Mouse (Mus musculus) testis, postnatal 10 days (tissue): ENCODE results near the gene Gtf2h3.
"Not testable (repeated sequence)": the region's sequence is repeated elsewhere in the genome, so short reads cannot be mapped to it uniquely, and the experiment has no call there.

Experiments
- DNase-seq: peaks from one replicate; pipeline ENCODE4 v3.0.0; 2021; ENCODE audit warnings: low spot score

Gene Gtf2h3

DNA sequence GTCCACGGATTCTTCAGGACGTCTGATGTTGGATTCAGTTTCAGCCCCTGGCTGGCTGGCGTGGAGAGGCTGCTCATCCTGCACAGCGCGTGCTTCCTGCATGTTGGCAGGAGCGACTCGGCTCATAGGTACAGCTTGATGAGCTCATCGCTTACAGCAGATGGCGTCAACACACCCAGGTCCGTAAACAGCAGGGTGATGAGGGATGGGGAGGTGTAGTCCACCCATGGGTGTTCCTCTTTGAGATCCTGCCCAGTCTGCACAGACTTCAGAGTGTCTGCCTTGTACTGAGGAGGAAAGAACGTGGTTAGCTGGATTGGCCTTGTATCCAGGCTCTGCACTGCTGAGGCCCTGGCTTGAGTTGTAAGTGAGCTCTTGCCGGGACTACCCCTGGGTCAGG is 7.9 kb upstream of the Gtf2h3 start:
- DNase-seq: no peak

DNA sequence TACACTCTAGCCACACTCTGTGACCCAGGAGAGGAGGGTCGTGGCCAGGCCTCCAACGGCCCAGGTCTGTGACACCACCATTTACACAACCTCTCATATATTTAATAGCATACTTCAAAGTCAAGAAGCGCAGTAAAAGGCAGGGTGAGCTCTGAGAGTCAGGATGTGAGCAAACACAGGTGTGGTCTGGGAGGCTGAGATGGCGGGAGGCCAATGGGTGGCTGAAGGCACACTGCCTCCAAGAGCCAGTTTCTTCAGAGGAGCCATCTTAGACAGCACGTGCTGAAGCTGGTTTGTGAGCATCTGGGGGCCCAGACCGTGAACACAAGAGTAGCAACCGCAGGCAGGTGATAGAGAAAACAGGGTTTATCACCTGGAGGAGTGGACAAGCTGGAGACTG is 3.5 kb upstream of the Gtf2h3 start:
- no peak for DNase-seq

DNA sequence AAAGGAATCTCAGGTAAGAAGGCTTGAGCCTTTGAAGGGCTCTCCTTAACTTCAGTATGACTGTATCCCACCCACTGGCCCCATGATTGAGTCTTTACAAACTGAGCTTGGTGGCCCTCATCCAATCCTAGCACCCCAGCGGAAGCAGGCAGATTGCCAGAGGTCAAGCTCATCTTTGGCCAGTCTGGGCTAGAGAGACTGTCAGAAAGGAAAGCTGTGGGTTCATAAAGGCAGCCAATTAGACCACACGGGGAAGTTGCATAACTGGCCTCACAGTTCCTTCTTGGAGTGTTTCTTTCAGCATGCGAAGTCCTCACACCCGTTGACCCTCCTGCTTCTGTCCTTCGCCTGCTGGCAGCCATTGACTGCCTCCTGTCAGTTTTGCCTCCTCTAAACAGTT is 3.6 kb downstream of the Gtf2h3 start:
- no peak for DNase-seq

DNA sequence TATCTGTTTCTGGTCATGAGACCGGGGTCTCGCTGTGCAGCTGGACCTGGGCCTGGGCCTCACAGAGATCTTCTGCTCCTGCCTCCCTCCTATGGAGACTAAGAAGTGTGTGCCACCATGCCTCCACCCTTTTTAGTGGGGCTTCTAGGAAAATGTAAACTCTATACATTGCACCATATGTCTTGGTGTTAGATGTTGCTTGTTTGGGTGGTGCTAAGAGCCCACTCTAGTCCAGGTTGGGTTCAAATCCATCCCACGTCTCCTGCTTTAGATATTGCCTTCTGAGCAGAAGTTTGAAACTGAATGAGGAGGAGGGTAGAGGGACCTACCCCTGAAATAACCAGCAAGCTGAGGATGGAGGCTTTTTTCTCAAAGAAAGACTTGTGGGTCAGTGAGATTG is 13.8 kb downstream of the Gtf2h3 start:
- no peak for DNase-seq

DNA sequence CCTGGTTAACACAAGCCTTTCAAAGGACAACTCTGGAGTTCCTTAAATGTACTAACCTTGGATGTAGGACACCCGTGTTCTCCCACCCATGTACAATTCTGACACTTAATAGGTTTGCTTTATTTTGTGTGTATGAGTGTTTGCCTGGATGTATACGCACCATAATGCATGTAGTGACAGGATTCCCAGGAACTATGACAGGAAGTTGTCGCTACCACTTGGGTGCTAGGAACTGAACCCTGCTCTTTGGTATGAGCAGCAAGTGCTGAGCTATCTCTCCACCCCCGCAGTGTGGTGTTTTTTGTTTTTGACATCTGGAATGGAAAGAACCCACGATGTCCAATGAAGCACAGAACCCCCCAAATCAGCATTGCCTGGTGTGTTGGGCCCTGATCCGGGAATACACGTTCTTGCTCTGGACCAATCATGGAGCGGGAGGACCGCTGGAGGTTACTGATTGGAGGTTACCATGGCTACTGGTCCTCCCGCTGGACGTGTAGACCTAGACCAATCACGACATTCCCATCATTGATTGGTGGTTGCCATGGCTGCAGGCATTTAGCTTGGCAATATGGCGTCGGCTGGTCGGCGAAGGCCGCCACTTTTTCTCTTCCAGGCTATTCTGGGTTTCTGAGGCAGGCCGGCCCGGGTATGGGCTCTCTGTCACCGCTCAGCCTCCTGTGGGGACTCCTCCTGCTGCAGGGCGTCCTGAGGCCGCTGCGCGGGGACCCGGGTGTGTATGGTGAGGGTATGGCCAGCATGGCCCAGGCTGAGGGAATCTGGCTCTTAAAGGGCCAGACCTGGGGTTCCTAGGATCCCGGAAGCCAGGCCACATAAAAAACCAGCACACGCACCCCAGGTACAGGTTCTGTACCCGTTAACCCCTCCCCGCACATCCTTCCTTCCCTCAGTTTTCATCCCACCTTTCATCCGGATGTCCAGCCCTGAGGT is 19.6 kb downstream of the Gtf2h3 start:
- DNase-seq: peak; percentile 94

DNA sequence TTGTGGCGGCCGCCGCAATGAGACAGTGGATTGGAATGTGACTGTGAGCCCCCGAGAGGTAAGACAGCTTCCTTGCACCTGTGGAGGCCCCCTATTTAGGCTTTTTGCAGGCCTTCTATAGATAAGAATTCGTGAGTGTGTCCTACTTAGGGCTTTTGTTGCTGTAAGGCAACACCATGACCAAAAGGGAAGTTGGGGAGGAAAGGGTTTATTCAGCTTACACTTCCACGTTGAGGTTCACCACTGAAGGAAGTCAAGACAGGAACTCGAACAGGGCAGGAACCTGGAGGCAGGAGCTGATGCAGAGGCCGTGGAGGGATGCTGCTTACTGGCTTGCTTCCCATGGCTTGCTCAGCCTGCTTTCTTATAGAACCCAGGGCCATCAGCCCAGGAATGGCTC is 20.8 kb downstream of the Gtf2h3 start:
- not testable (repeated sequence) for DNase-seq

DNA sequence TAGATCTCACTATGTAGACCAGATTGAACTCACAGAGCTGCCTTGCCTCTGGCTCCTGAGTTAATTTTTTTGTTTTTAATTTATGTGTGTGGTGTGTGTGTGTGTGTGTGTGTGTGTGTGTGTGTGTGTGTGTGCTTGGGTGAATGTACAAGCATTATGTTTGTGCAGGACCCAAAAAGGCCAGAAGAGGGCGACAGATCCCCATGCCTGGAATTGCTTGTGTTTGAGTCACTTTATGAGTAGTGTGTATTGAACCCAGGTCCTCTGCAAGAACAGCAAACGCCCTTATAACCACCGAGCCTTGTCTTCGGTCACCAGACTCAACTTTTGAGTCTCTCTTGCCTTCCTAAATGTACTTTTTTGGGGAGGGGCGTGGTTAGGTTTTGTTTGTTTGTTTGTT is 23.4 kb downstream of the Gtf2h3 start:
- DNase-seq: peak; percentile 71

DNA sequence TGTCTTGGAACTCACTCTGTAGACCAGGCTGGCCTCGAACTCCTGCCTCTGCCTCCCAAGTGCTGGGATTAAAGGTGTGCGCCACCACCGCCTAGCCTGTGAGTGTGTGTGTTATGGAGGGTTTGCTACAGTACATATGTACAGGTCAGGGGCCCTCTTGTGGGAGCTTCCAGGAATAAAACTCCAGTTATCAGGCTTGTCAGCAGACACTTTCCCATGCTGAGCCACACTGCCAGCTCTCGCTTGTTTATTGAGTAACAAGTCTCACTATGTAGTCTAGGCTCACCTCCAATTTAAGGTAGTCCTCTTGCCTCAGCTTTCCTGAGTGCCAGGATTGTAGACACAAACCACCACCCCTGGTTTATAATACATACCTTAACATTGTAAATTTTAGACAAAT is 25.4 kb downstream of the Gtf2h3 start:
- no peak for DNase-seq

DNA sequence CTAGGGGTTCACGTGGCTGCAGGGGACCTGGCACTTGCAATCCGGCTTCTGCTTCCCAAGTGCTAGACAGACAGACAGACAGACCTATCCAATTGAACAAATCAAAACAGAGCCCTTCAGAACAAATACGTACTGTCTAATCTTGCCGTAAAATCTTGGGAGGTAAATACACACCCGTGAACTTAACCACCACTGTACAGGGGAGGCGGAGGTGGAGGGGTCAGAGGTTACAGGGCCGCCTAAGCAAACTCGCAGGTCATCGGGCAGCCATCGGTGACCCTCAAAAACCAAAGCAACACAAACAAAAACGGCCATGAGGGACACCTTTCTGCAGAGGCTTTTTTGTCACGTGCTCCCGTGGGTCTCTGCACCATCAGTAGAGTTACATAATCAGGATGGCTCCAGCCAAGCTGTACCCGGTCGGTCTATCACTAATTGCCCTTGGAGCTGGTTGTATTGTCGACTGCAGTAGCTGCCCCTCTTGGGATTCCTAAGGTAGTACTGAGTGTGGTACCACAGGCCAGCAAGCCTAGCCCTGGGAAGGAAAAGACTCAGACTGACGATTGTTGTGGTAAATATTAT is 26.2 kb downstream of the Gtf2h3 start:
- DNase-seq: no peak

DNA sequence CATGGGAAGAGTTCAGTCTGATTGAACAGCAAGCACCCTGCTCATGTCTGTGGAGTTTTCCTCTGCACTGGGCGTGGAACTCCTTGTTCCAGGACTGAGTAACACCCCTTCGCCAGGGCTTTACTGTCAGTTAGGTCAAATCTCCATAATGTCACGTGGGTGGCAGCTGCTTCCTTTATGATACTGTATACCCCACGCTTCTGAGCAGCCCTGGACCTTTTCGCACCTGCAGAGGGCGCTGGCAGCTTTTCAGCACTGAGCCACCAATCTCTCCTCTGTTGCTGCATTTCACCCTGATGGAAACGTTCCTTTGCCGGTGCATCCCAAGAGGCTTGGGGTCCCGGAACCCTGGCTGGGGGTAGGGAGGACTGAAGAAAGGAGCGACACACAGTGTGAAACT is 32.0 kb downstream of the Gtf2h3 start:
- DNase-seq: no peak

DNA sequence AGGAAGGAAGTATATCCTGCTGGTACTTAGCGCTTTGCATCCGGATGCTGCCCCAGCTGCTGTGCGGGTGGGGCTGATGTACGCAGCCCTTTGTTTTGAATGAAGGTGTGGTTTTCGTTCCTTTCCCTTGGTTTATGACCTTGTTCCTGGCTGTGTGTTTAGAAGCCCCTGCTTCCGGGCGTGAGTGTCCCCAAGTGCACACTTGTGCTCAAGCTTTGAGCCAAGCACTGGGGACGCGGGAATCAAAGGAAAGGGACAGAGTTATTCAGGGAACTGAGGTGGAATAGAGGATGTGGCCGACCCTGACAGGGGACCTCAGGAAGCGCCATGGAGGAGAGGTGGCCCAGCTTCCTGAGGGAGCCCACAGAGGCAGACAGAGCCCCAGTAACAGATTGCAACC is 35.8 kb downstream of the Gtf2h3 start:
- DNase-seq: no peak

DNA sequence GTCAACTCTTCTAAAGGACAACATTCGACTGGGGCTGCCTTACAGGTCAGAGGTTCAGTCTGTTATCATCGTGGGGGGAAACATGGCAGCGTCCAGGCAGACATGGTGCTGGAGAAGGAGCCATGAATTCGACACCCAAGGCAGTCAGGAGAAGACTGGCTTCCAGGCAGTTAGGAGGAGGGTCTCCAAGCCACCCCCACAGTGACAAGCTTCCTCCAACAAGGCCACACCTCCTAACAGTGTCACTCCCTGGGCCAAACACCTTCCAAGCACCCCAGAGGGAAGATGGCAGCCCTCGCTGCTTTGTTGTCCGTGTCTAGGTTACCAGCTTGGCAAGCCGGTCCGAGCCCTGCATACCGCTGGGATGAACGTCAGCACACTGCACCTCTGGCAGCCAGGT is 39.8 kb downstream of the Gtf2h3 start:
- DNase-seq: no peak

DNA sequence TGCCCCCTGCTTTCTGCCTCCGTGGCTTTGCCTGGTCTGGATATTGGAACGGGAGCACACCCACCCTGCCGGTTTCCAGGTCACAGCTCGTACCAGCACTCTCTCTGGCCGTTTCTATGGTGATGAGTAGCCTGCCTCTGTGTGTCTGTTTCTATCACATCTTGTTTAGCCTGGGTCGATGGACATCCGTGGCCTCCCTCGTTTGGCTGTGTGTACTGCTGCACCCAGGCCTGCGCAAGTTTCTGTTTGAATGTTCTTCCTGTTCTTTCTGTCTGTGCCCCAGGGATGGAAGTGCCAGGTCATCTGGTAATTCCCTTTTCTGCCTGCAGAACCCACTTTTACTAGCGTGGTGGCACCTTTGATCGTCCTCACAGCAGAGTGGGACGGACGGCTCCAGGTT is 42.4 kb downstream of the Gtf2h3 start:
- DNase-seq: no peak

DNA sequence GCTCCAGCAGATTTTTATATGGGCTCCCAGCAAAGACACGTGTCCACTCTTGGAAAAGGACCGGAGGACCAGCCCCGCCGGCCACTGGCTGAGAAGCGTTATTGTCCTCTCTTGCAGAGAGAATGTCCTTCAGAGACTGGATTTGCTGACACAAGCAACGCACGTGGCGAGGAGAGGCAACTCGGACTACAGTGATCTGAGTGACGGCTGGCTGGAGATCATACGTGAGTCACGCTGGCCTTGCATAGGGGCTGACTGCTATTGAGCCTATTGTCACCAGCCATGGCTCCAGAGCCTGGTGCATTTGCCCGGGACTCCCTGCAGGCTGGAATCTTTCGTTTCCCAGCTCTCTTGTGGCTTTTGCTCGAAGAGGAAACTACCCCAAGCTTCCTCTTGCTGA is 44.0 kb downstream of the Gtf2h3 start:
- DNase-seq: no peak

DNA sequence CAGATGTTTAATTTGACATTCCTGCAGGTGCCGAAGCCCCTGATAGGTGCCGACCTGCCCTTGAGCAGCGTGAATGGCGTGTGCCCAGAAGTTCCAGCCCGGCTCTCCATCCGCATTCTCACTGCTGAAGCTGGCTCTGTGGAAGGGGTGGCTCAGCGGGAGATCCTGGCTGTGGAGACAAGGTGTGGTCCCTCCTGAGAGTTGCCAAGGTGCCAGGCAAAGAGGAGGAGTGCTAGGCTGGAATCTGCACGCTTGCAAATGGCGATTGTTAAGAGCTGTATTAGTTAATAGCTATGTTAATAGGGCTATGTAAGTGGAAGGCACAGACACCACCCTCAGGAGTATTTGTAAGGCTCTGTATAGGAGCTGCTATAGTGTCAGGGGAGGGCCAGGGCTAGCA is 45.4 kb downstream of the Gtf2h3 start:
- DNase-seq: no peak

DNA sequence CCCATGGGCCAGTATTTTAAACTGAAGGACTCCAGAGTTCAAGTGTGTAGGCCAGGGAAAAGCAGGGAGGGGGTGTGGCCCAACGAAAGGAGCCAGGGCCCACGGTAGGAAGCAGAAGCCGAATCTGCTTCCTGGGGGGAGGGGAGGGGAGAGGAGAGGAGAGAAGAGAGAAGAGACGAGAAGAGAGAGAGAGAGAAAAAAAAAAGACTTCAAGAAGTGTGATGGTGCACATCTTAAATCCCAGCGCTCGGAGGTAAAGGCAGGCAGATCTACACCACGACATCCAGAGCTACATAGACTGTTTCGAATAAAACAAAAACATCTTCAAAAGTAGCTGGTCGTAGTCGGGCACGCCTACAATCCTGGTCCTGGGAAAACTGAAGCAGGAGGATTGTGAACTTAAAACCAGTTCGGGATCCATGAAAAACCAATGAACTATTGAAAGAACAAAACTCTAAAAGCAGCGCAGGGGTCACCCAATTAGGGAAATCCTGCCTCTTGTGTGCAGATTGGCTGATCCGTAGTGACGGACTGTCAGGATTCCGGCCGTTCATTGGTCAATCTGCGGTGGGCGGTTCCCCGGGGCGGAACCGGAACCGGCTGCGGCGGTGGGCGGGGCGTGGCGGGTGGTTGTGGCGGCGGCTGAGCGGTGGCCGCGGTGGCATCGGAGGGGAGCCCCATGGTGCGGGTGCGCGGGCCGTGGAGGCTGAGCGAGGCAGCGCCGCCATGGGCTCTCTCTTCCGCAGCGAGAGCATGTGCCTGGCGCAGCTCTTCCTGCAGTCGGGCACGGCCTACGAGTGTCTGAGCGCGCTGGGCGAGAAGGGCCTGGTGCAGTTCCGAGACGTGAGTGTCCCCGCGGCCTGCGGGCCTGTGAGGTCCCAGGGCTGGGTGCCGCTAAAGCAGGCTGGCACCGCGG is 49.8 kb downstream of the Gtf2h3 start, which contains the start of gene Atp6v0a2:
TSS of gene Atp6v0a2 (plus strand) at position 129 of the 916 bp plus-strand sequence.
- peak; percentile 99 for DNase-seq

DNA sequence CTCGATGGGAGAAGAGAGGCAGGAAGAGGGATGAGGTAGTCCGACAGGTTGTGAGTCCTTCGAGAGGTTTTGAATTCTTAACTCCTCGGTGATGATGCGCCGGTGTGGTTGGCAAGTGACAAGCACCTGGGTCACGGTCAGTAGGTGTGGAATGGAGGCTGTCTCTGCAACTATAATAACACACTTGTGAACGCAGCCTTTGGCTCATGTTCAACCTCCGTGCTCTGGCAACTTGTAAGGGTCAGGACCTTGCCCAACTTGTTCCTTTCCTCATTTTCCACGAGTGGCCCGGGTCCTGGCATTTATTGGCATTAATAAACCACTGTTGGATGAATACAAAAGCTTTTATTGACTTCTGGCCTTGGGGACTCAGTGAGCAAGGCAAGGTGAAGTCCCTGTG is 50.7 kb downstream of the Gtf2h3 start:
- no peak for DNase-seq

DNA sequence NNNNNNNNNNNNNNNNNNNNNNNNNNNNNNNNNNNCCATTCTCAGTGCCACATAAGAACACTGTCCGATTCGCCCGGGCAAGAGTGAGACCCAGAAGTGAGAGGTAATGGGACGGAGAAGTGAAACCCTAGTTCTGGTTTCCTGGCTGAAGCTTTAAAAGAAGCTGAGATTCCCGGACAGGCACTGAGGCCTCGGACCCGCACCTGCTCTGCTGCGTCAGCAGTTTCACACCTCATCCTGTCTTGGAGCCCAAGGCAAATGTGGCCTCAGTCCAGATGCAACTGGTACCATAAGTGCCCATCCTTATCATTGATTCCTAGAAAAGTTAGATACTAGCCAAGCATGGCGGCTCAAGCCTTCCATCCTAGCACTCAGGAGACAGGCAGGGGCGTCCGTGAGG is 52.7 kb downstream of the Gtf2h3 start:
- DNase-seq: no peak

DNA sequence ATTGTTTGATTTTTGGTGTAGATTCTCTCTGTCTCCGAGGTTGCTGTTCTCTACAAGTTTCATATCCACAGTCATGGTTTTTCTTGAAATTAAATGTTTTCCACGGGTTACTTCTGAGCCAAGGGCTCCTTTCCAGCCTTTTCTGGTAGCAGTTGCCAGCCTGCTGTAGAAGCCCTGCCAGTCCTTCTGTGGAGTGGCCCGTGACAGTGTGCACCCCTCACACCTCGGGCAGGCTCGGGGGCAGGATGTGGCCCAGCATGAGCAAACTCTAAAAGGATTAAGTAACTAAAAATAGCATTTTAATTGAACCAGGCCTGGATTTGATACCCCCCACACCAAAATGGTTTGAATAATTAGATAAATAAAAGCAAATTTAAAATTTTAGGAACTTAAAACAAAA is 53.5 kb downstream of the Gtf2h3 start:
- DNase-seq: no peak

DNA sequence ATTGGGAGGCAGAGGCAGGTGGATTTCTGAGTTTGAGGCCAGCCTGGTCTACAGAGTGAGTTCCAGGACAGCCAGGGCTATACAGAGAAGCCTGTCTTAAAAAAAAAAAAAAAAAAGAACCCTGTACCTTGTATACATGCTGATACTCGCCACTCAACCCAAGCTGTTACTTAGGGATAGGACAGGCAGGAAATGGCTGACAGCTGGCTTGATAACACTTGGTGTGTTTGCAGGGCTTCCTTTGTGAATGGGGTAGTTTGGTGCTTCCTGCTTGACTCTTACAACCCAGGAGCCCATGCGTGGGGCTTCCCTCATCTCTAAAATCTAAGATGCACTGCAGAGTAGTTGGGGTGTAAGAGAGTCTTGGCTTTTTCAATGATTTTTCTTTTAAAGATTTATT is 54.5 kb downstream of the Gtf2h3 start:
- no peak for DNase-seq

DNA sequence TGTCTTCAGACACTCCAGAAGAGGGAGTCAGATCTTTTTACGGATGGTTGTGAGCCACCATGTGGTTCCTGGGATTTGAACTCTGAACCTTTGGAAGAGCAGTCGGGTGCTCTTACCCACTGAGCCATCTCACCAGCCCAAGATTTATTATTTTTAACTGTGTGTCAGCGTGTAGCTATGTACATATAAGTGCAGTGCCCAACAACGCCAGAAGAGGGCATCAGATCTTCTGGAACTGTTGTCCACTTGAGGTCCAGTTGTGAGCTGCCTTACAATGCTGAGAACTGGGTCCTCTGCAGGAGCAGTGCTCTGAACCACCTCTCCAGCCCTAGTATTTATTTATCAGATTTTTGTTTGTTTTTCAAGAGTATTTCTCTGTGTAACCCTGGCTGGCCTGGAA is 56.1 kb downstream of the Gtf2h3 start:
- peak; percentile 60 for DNase-seq

DNA sequence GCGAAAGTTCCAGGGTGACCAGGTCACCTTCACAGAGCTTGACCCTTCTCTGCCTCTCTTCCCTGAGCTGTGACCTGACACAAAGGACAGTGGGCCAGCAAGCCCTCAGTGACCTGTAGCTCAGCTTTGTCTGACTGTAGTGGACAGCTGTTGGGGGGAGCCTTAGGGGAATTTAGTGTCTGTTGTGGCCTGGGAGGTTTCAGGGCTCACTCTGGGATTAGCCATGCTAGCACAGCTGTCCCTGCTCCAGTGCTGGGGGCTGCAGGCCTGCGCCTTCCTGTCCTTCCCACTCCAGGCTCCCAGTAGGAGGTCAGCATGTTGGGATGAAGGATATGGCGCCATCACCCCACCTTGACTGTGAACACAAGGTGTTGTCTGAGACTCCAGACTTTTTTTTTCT is 57.2 kb downstream of the Gtf2h3 start:
- no peak for DNase-seq

DNA sequence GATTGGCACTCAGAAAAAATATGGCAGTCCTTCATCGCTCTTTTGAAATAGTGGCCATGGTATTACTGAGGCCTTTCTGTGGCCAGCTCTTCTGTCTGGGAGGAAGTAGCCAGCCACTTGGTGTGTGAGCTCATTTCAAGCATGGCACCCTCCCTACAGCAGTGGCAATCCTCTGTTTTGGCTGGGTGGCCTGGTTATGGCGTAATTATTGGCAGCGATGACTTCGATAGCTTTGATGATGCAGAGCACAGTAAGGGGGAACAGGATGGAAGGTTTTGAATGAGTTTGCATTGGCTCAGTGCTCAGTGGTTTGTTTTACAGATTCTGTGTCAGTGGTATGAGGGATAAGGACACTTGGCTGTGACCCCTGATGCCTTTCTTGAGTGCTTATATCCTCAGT is 57.8 kb downstream of the Gtf2h3 start:
- DNase-seq: no peak
